Mouse (Mus musculus): Measurements from ENCODE around the gene Eef1g.

Eef1g gene

GRCm38 (mm10) chr19:8966590-8967372, at the start of gene Eef1g:
Gene Eef1g, plus strand, starts transcription at chr19:8967041.
- DNase-seq, result peak; percentile 100

- no peak for DNase-seq
These were observed 47.8 kb upstream of the Eef1g start for GRCm38 (mm10) chr19:8919000-8919399.

- DNase-seq, result no peak
These were observed 47.2 kb upstream of the Eef1g start for GRCm38 (mm10) chr19:8919684-8920072.

- peak; percentile 96 for DNase-seq
These were observed 46.6 kb upstream of the Eef1g start, which contains the start of gene B3gat3 for GRCm38 (mm10) chr19:8920073-8920736. Gene B3gat3, plus strand, starts transcription at chr19:8920374.

- DNase-seq, result no peak
These were observed 46.0 kb upstream of the Eef1g start for GRCm38 (mm10) chr19:8920836-8921291.

GRCm38 (mm10) chr19:8921741-8922140, 45.1 kb upstream of the Eef1g start:
- DNase-seq, result no peak

- DNase-seq, result no peak
These were observed 40.1 kb upstream of the Eef1g start for GRCm38 (mm10) chr19:8926766-8927165.

- DNase-seq, result no peak
These were observed 38.8 kb upstream of the Eef1g start for GRCm38 (mm10) chr19:8927891-8928525.

GRCm38 (mm10) chr19:8928689-8929223, 38.1 kb upstream of the Eef1g start:
- DNase-seq, result no peak

- DNase-seq, result peak; percentile 82
These were observed 37.4 kb upstream of the Eef1g start, which contains the start of the genes Rom1 and Eml3 for GRCm38 (mm10) chr19:8929224-8930088. Gene Rom1, minus strand, starts transcription at chr19:8929356. Gene Eml3, plus strand, starts transcription at chr19:8929552.

GRCm38 (mm10) chr19:8930117-8930516, 36.7 kb upstream of the Eef1g start:
- no peak for DNase-seq

GRCm38 (mm10) chr19:8930771-8931170, 36.1 kb upstream of the Eef1g start:
- no peak for DNase-seq

GRCm38 (mm10) chr19:8936736-8937135, 30.1 kb upstream of the Eef1g start:
- no peak for DNase-seq

- no peak for DNase-seq
These were observed 26.2 kb upstream of the Eef1g start for GRCm38 (mm10) chr19:8940526-8941133.

- no peak for DNase-seq
These were observed 25.7 kb upstream of the Eef1g start for GRCm38 (mm10) chr19:8941136-8941514.

- DNase-seq, result peak; percentile 93
These were observed 25.2 kb upstream of the Eef1g start, which contains the start of gene Mta2 for GRCm38 (mm10) chr19:8941515-8942217. Gene Mta2, plus strand, starts transcription at chr19:8941875.

GRCm38 (mm10) chr19:8942276-8942964, 24.4 kb upstream of the Eef1g start:
- DNase-seq, result peak; percentile 48

GRCm38 (mm10) chr19:8943047-8943446, 23.8 kb upstream of the Eef1g start:
- DNase-seq, result no peak

GRCm38 (mm10) chr19:8944062-8944461, 22.8 kb upstream of the Eef1g start:
- DNase-seq, result no peak

GRCm38 (mm10) chr19:8944750-8945149, 22.1 kb upstream of the Eef1g start:
- no peak for DNase-seq

All from layer of hippocampus, adult 9-11 months (tissue).